Mouse (Mus musculus) neural tube, embryonic 12.5 days (tissue): Measurements from ENCODE around the gene Nfkb2. TPM values are rescaled to one million over a fixed set of nuclear protein-coding genes. Genes with fewer than 3 reads are reported as not detected.
A peak's percentile ranks its signal among the peaks of the same experiment; 100 is the strongest.

Experiments used
- ATAC-seq: fragments of 200-750 bp; cut with Nextera tagmentation; 2 replicates; pipeline ENCODE4 v1.8.0; 2017; ENCODE audit warnings: low read depth, mild to moderate bottlenecking, moderate TSS enrichment, moderate library complexity; ENCODE audit not compliant: low FRiP score
- H3K27ac ChIP-seq: fragments of 300-500 bp; sonication (generic); 2 replicates; pipeline ENCODE4 v1.5.1; 2016
- H3K27me3 ChIP-seq: fragments of 300-500 bp; sonication (generic); replicated peaks from 2 replicates; pipeline ENCODE4 v1.6.1; 2016; ENCODE audit warnings: mild to moderate bottlenecking
- H3K36me3 ChIP-seq: fragments of 300-500 bp; sonication (generic); 2 replicates; pipeline ENCODE4 v1.6.1; 2016; ENCODE audit warnings: mild to moderate bottlenecking
- H3K4me1 ChIP-seq: fragments of 300-500 bp; sonication (generic); 2 replicates; pipeline ENCODE4 v1.6.1; 2016
- H3K4me2 ChIP-seq: fragments of 300-500 bp; sonication (generic); replicated peaks from 2 replicates; pipeline ENCODE4 v1.6.1; 2016; ENCODE audit warnings: mild to moderate bottlenecking
- H3K4me3 ChIP-seq: fragments of 300-500 bp; sonication (generic); 2 replicates; pipeline ENCODE4 v1.5.1; 2016
- H3K9ac ChIP-seq: fragments of 300-500 bp; sonication (generic); 2 replicates; pipeline ENCODE4 v1.6.1; 2016; ENCODE audit warnings: mild to moderate bottlenecking
- H3K9me3 ChIP-seq: fragments of 300-500 bp; sonication (generic); 2 replicates; pipeline ENCODE4 v1.6.1; 2016; ENCODE audit warnings: mild to moderate bottlenecking
- WGBS: fragments of 180-500 bp; shearing (Covaris S2); methylation state at CpG from one replicate; pipeline ENCODE4 v1.1.7; 2016; 5-methylcytosine and 5-hydroxymethylcytosine counted together
- polyA plus RNA-seq: library from polyadenylated mRNA; unstranded; fragments of >200 nt; fragmentation: Nextera tagmentation; extraction: Ambion mirVana; gene quantifications from 2 replicates; pipeline ENCODE4 v1.2.1, GENCODE M21; 2016

Nfkb2 gene
- 3.9 and 4.0 TPM in 2 replicates for polyA plus RNA-seq

GRCm38 (mm10) chr19:46304216-46304841 is at the start of gene Nfkb2:
Gene Nfkb2, plus strand, starts transcription at chr19:46304320.
- peak; percentile 70 for ATAC-seq
- peak within 1 kb of the TSS; percentile 56 for H3K9ac ChIP-seq
- no peaks in the 10 kb centered on the region for H3K36me3 ChIP-seq
- peak within 1 kb of the TSS; percentile 47 for H3K4me3 ChIP-seq
- H3K4me1 ChIP-seq, result peaks cover 27% of the 10 kb centered on the region
- no peak within 1 kb of the TSS for H3K27ac ChIP-seq
- peak within 1 kb of the TSS; percentile 92 for H3K4me2 ChIP-seq
- WGBS, result under 1% methylated on average over 39 of the region's 39 CpGs
- peaks cover 29% of the 10 kb centered on the region for H3K27me3 ChIP-seq
- H3K9me3 ChIP-seq, result no peaks in the 10 kb centered on the region

- WGBS, result 93% methylated on average over 7 of the region's 7 CpGs
- no peak overlapping the region for H3K27ac ChIP-seq
- no peak overlapping the region for H3K9ac ChIP-seq
- H3K4me3 ChIP-seq, result no peak overlapping the region
- no peaks in the 10 kb centered on the region for H3K9me3 ChIP-seq
- ATAC-seq, result no peak
- no peaks in the 10 kb centered on the region for H3K4me1 ChIP-seq
- H3K36me3 ChIP-seq, result peaks cover 94% of the 10 kb centered on the region
- H3K4me2 ChIP-seq, result no peak overlapping the region
- no peaks in the 10 kb centered on the region for H3K27me3 ChIP-seq
Observed at GRCm38 (mm10) chr19:46264762-46265161, 39.4 kb upstream of the Nfkb2 start.

- no peak overlapping the region for H3K4me3 ChIP-seq
- H3K27ac ChIP-seq, result no peak overlapping the region
- peaks cover 71% of the 10 kb centered on the region for H3K36me3 ChIP-seq
- H3K27me3 ChIP-seq, result no peaks in the 10 kb centered on the region
- H3K4me1 ChIP-seq, result no peaks in the 10 kb centered on the region
- no peak overlapping the region for H3K4me2 ChIP-seq
- no peaks in the 10 kb centered on the region for H3K9me3 ChIP-seq
- ATAC-seq, result no peak
- no peak overlapping the region for H3K9ac ChIP-seq
Observed at GRCm38 (mm10) chr19:46275307-46275706, 28.8 kb upstream of the Nfkb2 start.

GRCm38 (mm10) chr19:46282081-46282849 is 21.9 kb upstream of the Nfkb2 start:
- no peaks in the 10 kb centered on the region for H3K27me3 ChIP-seq
- no peaks in the 10 kb centered on the region for H3K4me1 ChIP-seq
- H3K27ac ChIP-seq, result no peak overlapping the region
- 96% methylated on average over 11 of the region's 11 CpGs for WGBS
- no peaks in the 10 kb centered on the region for H3K9me3 ChIP-seq
- ATAC-seq, result no peak
- H3K4me2 ChIP-seq, result no peak overlapping the region
- no peak overlapping the region for H3K9ac ChIP-seq
- peaks cover 86% of the 10 kb centered on the region for H3K36me3 ChIP-seq
- H3K4me3 ChIP-seq, result no peak overlapping the region

GRCm38 (mm10) chr19:46284686-46285085 is 19.4 kb upstream of the Nfkb2 start:
- Histone ChIP-seq H3K4me2 (no peak overlapping the region), H3K4me3 (no peak overlapping the region), H3K27ac (no peak overlapping the region), H3K27me3 (no peaks in the 10 kb centered on the region), H3K4me1 (no peaks in the 10 kb centered on the region), H3K36me3 (peaks cover 78% of the 10 kb centered on the region), H3K9ac (no peak overlapping the region), H3K9me3 (no peaks in the 10 kb centered on the region)
- 96% methylated on average over 4 of the region's 4 CpGs for WGBS
- ATAC-seq, result no peak

- peaks cover 69% of the 10 kb centered on the region for H3K36me3 ChIP-seq
- ATAC-seq, result no peak
- H3K4me3 ChIP-seq, result no peak overlapping the region
- H3K9me3 ChIP-seq, result no peaks in the 10 kb centered on the region
- no peaks in the 10 kb centered on the region for H3K4me1 ChIP-seq
- H3K9ac ChIP-seq, result no peak overlapping the region
- H3K4me2 ChIP-seq, result no peak overlapping the region
- 89% methylated on average over 7 of the region's 7 CpGs for WGBS
- no peaks in the 10 kb centered on the region for H3K27me3 ChIP-seq
- no peak overlapping the region for H3K27ac ChIP-seq
Observed at GRCm38 (mm10) chr19:46285631-46286030, 18.5 kb upstream of the Nfkb2 start.

GRCm38 (mm10) chr19:46286047-46286446 is 18.1 kb upstream of the Nfkb2 start:
- Histone ChIP-seq H3K4me2 (no peak overlapping the region), H3K27ac (no peak overlapping the region), H3K27me3 (no peaks in the 10 kb centered on the region), H3K9me3 (no peaks in the 10 kb centered on the region), H3K9ac (no peak overlapping the region), H3K36me3 (peaks cover 66% of the 10 kb centered on the region), H3K4me1 (no peaks in the 10 kb centered on the region), H3K4me3 (no peak overlapping the region)
- WGBS, result 96% methylated on average over 6 of the region's 6 CpGs
- ATAC-seq, result no peak

GRCm38 (mm10) chr19:46286926-46287325 is 17.2 kb upstream of the Nfkb2 start:
- no peak for ATAC-seq
- H3K27ac ChIP-seq, result no peak overlapping the region
- no peaks in the 10 kb centered on the region for H3K27me3 ChIP-seq
- H3K36me3 ChIP-seq, result peaks cover 57% of the 10 kb centered on the region
- H3K9ac ChIP-seq, result no peak overlapping the region
- H3K4me3 ChIP-seq, result no peak overlapping the region
- H3K9me3 ChIP-seq, result no peaks in the 10 kb centered on the region
- no peaks in the 10 kb centered on the region for H3K4me1 ChIP-seq
- H3K4me2 ChIP-seq, result no peak overlapping the region
- WGBS, result 89% methylated on average over 3 of the region's 3 CpGs

GRCm38 (mm10) chr19:46287566-46287965 is 16.6 kb upstream of the Nfkb2 start:
- WGBS, result 88% methylated on average over 3 of the region's 3 CpGs
- Histone ChIP-seq H3K4me3 (no peak overlapping the region), H3K27ac (no peak overlapping the region), H3K4me2 (no peak overlapping the region), H3K4me1 (no peaks in the 10 kb centered on the region), H3K9ac (no peak overlapping the region), H3K36me3 (peaks cover 50% of the 10 kb centered on the region), H3K27me3 (no peaks in the 10 kb centered on the region), H3K9me3 (no peaks in the 10 kb centered on the region)
- no peak for ATAC-seq

GRCm38 (mm10) chr19:46290535-46291105 is 13.5 kb upstream of the Nfkb2 start:
- Histone ChIP-seq H3K27ac (no peak overlapping the region), H3K27me3 (no peaks in the 10 kb centered on the region), H3K36me3 (peaks cover 20% of the 10 kb centered on the region), H3K4me2 (no peak overlapping the region), H3K4me3 (no peak overlapping the region), H3K9ac (no peak overlapping the region), H3K4me1 (no peaks in the 10 kb centered on the region), H3K9me3 (no peaks in the 10 kb centered on the region)
- 73% methylated on average over 12 of the region's 12 CpGs for WGBS
- ATAC-seq, result no peak

GRCm38 (mm10) chr19:46296938-46297337 is 7.2 kb upstream of the Nfkb2 start:
- Histone ChIP-seq H3K27me3 (no peaks in the 10 kb centered on the region), H3K4me2 (no peak overlapping the region), H3K4me3 (no peak overlapping the region), H3K9me3 (no peaks in the 10 kb centered on the region), H3K9ac (no peak overlapping the region), H3K36me3 (no peaks in the 10 kb centered on the region), H3K4me1 (no peaks in the 10 kb centered on the region), H3K27ac (no peak overlapping the region)
- ATAC-seq, result no peak
- 72% methylated on average over 4 of the region's 4 CpGs for WGBS

GRCm38 (mm10) chr19:46300294-46301045 is 3.6 kb upstream of the Nfkb2 start:
- Histone ChIP-seq H3K9me3 (no peaks in the 10 kb centered on the region), H3K9ac (no peak overlapping the region), H3K27me3 (no peaks in the 10 kb centered on the region), H3K4me3 (no peak overlapping the region), H3K4me2 (no peak overlapping the region), H3K36me3 (no peaks in the 10 kb centered on the region), H3K4me1 (peaks cover 12% of the 10 kb centered on the region), H3K27ac (no peak overlapping the region)
- 44% methylated on average over 8 of the region's 8 CpGs for WGBS
- ATAC-seq, result no peak
